Mouse (Mus musculus) MEL (cell line): ENCODE data around the gene Spef2.

Experiments used
- CTCF ChIP-seq, 3 experiments: IDR thresholded peaks in 2 of 3; conservative IDR thresholded peaks in 1 of 3; 2 replicates each; pipeline ENCODE4 v1.5.1; 2011 to 2012; ENCODE audit warnings: low read length in 3 of 3, low read depth in 2 of 3, mild to moderate bottlenecking in 2 of 3, improper control_type of control experiment in 1 of 3, inconsistent platforms in 1 of 3, mixed read lengths in 1 of 3, moderate library complexity in 1 of 3; ENCODE audit not compliant: control insufficient read depth in 1 of 3, insufficient read depth in 1 of 3, poor library complexity in 1 of 3, severe bottlenecking in 1 of 3
- HCFC1 ChIP-seq: IDR thresholded peaks from 2 replicates; pipeline ENCODE4 v1.6.1; 2012; ENCODE audit warnings: low read depth, mild to moderate bottlenecking, inconsistent platforms, low read length, improper control_type of control experiment, moderate library complexity
- JUND ChIP-seq: IDR thresholded peaks from 2 replicates; pipeline ENCODE4 v1.6.1; 2011; ENCODE audit warnings: low read depth, mild to moderate bottlenecking, improper control_type of control experiment, low read length
- MAZ ChIP-seq: IDR thresholded peaks from 2 replicates; pipeline ENCODE4 v1.6.1; 2012; ENCODE audit warnings: low read depth, mild to moderate bottlenecking, inconsistent platforms, low read length, improper control_type of control experiment
- POLR2A ChIP-seq, 2 experiments: IDR thresholded peaks; 2 replicates each; pipeline ENCODE4 v1.6.1; 2011 to 2012; ENCODE audit warnings: low read length in 2 of 2, mild to moderate bottlenecking in 2 of 2, control low read depth in 1 of 2, improper control_type of control experiment in 1 of 2, low read depth in 1 of 2, moderate library complexity in 1 of 2; ENCODE audit not compliant: control insufficient read depth in 1 of 2, insufficient read depth in 1 of 2, poor library complexity in 1 of 2
- UBTF ChIP-seq: IDR thresholded peaks from 2 replicates; pipeline ENCODE4 v1.6.1; 2012; ENCODE audit warnings: low read depth, mild to moderate bottlenecking, inconsistent platforms, low read length, improper control_type of control experiment, moderate library complexity, borderline replicate concordance; ENCODE audit not compliant: insufficient read depth
- ZC3H11A ChIP-seq: IDR thresholded peaks from 2 replicates; pipeline ENCODE4 v1.6.1; 2012; ENCODE audit warnings: low read depth, mild to moderate bottlenecking, inconsistent platforms, low read length, improper control_type of control experiment

DNA sequence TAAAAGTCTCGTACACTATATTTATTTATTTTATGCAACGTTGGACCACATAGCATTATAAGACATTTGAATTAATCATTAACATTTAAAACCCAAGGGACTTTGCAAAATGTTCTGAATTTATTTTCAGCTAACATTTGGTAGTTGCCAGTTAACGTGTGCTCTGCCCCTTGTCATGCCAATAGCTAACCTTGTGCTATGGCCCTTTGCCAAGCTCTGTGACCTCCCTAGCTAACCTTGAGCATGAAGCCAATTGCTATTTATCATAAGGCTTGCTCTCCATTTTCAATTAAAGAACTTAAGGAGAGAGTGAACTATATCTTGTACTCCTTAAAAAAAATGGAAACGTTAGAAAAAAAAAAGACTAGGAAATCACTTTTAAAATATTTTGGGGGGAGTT lies 175.3 kb downstream of the Spef2 start:
- no peak for TF ChIP-seq CTCF (IDR thresholded peaks at IDR 0.05 in 2 of 3, conservative IDR thresholded peaks at IDR 0.05 in 1 of 3; ENCODE audit: control insufficient read depth in 1 of 3, insufficient read depth in 1 of 3, low read depth in 2 of 3, low read length in 3 of 3, poor library complexity in 1 of 3, severe bottlenecking in 1 of 3)
- no peak for TF ChIP-seq POLR2A (IDR thresholded peaks at IDR 0.05; ENCODE audit: control insufficient read depth in 1 of 2, insufficient read depth in 1 of 2, low read depth in 1 of 2, low read length in 2 of 2, poor library complexity in 1 of 2)
- TF ChIP-seq HCFC1 = no peak
- TF ChIP-seq ZC3H11A = no peak
- TF ChIP-seq UBTF = no peak
- no peak for TF ChIP-seq MAZ
- no peak for TF ChIP-seq JUND
